In the genomic region with DNA sequence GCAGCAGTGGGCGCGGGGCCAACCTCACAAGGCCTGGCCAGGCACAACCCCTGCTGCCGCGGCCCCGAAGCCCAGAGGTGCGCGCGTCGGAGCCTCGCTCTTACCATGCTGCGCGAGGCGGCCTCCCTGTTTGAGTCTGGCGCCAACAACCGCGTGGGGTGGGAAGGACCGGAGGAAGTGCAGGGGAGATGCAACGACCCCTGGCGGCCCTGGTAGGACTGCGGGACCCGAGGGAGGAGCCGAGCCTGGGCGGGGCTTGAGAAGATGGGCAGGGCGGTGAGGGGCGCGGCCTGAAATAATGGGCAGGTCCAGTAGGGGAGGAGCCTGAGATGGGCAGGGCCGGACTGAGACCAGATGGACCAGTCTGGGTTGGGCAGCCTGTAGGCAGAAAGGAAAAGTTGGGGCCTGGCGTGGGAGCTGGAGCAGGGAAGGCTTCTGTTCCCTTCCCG, we compare ENCODE assay signal across 7 mouse cellular contexts. TPM values are rescaled to one million over a fixed set of nuclear protein-coding genes. Genes with fewer than 3 reads are reported as not detected.
A peak's percentile ranks its signal among the peaks of the same experiment; 100 is the strongest.
DNase-seq lines count a peak whose midpoint lies in the region; ATAC-seq lines count a peak whose summit lies in the region.

Mnd1 (minus strand) TSS at position 229 of the 449 bp plus-strand sequence.

- WGBS in intestine, embryonic 16.5 days = under 1% methylated on average over 29 of the region's 29 CpGs
- 1% methylated on average over 29 of the region's 29 CpGs for whole genome bisulfite sequencing in midbrain, embryonic 11.5 days

- peak within 1 kb of the TSS; percentile 78 for H3K27ac ChIP-seq in intestine, embryonic 16.5 days (ENCODE audit: low read length)
- H3K27ac ChIP-seq in midbrain, embryonic 11.5 days (ENCODE audit: low read depth, low read length) = no peak within 1 kb of the TSS

- ATAC-seq in intestine, embryonic 16.5 days = peak; percentile 99
- peak; percentile 99 for ATAC-seq in midbrain, embryonic 11.5 days (ENCODE audit: low FRiP score)

- peak within 1 kb of the TSS; percentile 82 for H3K9ac ChIP-seq in intestine, embryonic 16.5 days (ENCODE audit: low read depth, low read length)
- peak within 1 kb of the TSS; percentile 69 for H3K9ac ChIP-seq in midbrain, embryonic 11.5 days (ENCODE audit: low read length)

- H3K9me3 ChIP-seq in intestine, embryonic 16.5 days (ENCODE audit: control insufficient read depth, low read length) = no peaks in the 10 kb centered on the region
- H3K9me3 ChIP-seq in midbrain, embryonic 11.5 days (ENCODE audit: control insufficient read depth, low read length) = no peaks in the 10 kb centered on the region; the same call in 1 of the 2 replicates

- peak within 1 kb of the TSS; percentile 65 for H3K4me3 ChIP-seq in intestine, embryonic 16.5 days (ENCODE audit: low read length)
- peak within 1 kb of the TSS; percentile 38 for H3K4me3 ChIP-seq in midbrain, embryonic 11.5 days (ENCODE audit: low read depth, low read length)

- peaks cover 9% of the 10 kb centered on the region for H3K4me1 ChIP-seq in intestine, embryonic 16.5 days (ENCODE audit: control insufficient read depth, insufficient read depth, low read length)
- H3K4me1 ChIP-seq in midbrain, embryonic 11.5 days (ENCODE audit: control insufficient read depth, insufficient read depth, low read length) = no peaks in the 10 kb centered on the region

- intact Hi-C loops in left cerebral cortex, postnatal 36 days (cut with DNase I) = loop anchor here (5.0 to 10.0 kb wide), 2 partner anchors 118 to 211 kb away; no protein-coding TSS in a partner anchor

- H3K27me3 ChIP-seq in intestine, embryonic 16.5 days (replicated peaks; ENCODE audit: control insufficient read depth, insufficient read depth, low read length) = no peaks in the 10 kb centered on the region
- no peaks in the 10 kb centered on the region for H3K27me3 ChIP-seq in midbrain, embryonic 11.5 days (ENCODE audit: control insufficient read depth, insufficient read depth, low read length)

- H3K4me2 ChIP-seq in intestine, embryonic 16.5 days (ENCODE audit: low read depth, low read length) = peak within 1 kb of the TSS; percentile 98
- H3K4me2 ChIP-seq in midbrain, embryonic 11.5 days = peak within 1 kb of the TSS; percentile 77

- no peaks in the 10 kb centered on the region for H3K36me3 ChIP-seq in intestine, embryonic 16.5 days (ENCODE audit: control insufficient read depth, insufficient read depth, low read length)
- no peaks in the 10 kb centered on the region for H3K36me3 ChIP-seq in midbrain, embryonic 11.5 days (ENCODE audit: control insufficient read depth, insufficient read depth, low read length)

- DNase-seq in adrenal gland, adult 8-10 months = peak; percentile 98
- DNase-seq in embryo, embryonic 9.5 days (ENCODE audit: extremely low spot score) = peak; percentile 99
- DNase-seq in gastrocnemius, postnatal 4 days (ENCODE audit: low spot score in 2 of 2) = peak; percentile 99
- DNase-seq in left cerebral cortex, postnatal 36 days (ENCODE audit: low spot score in 2 of 2) = peak; percentile 93 to 96
- DNase-seq in midbrain, embryonic 11.5 days (ENCODE audit: low spot score, missing footprints) = peak; percentile 99
- peak; percentile 92 for DNase-seq in skeletal muscle tissue, adult 2 months (ENCODE audit: low read depth, low spot score)

RNA-seq across cellular contexts. Expression of gene Mnd1, which starts in this region (rescaled TPM):
- total RNA-seq in adrenal gland, adult 8-10 months (2022) = 1 to 10 TPM; 8.0 to 9.1 (median 8.6) TPM
- 10 to 100 TPM in 1 of 2 experiments, 1 to 10 TPM in 1; 8.3 to 11.7 TPM for total RNA-seq in gastrocnemius, postnatal 4 days (2021)
- 8.0 and 9.9 TPM in 2 replicates for polyA plus RNA-seq in intestine, embryonic 16.5 days (2015; fragmentation: Nextera tagmentation; extraction: Ambion mirVana)
- 1 to 10 TPM; 1.6 to 2.1 TPM for total RNA-seq in left cerebral cortex, postnatal 36 days (2021)
- polyA plus RNA-seq in midbrain, embryonic 11.5 days (2014; fragmentation: Nextera tagmentation; extraction: Ambion mirVana) = 9.0 and 10.8 TPM in 2 replicates
